Mouse (Mus musculus) heart, postnatal 10 days (tissue): ENCODE measurements around the gene Smarca1. TPM values are rescaled to one million over a fixed set of nuclear protein-coding genes. Genes with fewer than 3 reads are reported as not detected.

Experiments
- DNase-seq, 2 experiments: peaks; one replicate each; pipeline ENCODE4 v3.0.0; 2021
- intact Hi-C: fragments of 180-260 bp; cut with DNase I; formaldehyde crosslinking; loops from one replicate; pipeline ENCODE4 v1.15.1; 2025
- total RNA-seq, 2 experiments: library from RNA; stranded (reverse); gene quantifications; 2 replicates each; pipeline ENCODE4 v1.2.3; 2021

Gene Smarca1
- total RNA-seq = 1 to 10 TPM; 3.7 to 4.5 TPM

DNA sequence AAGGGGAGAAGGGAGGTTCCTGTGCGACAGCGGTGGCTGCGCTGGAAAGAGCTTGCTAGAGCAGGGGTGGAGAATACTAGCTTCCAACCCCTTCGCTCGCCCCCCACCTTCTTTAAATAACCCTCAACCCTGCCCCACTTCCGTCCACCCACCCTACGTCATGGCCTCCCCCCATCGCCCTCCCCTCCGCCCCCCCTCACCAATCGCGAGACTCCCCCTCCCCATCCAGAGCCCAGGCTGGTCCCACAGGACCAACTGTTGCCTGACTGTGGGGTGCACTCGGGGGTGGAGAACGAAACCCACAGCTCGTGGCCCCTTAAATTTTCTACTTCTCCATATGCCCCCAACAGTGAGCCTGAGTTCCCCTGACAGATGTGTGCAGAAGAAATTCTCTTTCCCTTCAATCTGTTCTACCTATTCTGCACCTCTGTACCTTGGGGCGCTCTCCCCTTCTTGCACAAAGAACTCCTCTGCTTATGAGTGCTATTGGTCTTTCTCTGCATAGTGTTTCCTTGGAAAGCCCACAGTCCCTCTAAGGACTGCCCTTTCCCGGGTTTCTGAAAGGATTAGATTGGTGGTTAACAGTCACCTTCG lies at the start of gene Smarca1:
Gene Smarca1 (minus strand): TSS at position 544 of the 594 bp plus-strand sequence.
- DNase-seq = no peak
- intact Hi-C loops = no loop called here

DNA sequence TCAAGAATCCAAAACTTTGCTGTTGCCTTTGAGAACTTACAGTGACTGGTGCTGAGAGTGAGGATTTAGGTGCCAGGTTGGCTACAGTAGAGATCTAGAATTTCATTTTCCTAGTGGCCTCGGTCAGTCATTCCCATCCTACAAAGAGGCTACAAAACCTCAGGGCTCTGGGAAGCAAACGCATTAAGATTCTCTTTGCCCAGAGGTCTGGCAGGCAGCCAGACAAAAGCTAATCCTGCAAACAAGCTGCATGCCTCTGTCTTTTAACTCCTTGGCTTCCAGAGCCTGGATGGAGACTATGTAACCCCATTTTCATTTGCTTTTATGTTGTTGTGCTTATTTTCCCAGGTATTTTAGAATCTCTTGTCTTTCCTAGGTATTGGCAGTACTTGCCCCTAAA lies 45.0 kb upstream of the Smarca1 start:
- DNase-seq = peak; percentile 22 to 46
- intact Hi-C loops = no loop called here

DNA sequence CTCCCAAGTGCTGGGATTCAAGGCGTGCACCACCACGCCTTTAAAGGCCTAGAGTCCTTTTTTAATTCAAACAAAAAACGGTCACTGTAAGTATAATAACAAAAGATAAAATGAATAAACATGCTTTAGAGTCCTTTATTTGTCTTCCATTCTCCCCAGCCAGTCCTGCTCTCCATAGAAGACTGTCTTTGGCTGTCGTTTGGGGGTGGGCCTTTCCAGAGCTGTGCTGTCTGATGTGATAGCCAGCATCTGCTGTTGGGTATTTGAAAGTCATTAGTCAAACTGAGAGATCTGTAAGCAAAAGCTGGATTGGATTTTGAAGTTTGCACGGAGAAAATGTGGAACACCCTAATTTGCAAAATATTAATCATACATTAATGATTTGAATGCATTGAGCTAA lies 44.1 kb upstream of the Smarca1 start:
- no peak for DNase-seq
- intact Hi-C loops = no loop called here

DNA sequence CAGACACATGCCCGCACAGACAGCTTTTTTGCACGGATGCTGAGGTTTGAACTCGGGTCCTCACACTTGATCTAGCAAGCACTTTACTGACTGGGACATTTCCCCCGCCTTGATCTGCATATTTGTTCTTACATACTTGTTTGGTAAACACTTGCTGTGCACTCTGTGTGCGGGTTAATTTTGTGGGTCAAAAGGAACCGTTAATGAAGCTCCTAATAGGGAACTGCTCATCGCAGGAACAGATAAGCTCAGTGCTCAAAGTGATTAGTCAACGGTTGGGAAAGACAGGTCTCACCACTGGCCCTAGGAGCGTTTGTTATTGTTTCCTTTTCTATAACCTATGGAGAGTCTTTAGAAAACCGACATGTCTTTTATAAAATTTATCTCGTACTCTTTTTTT lies 41.6 kb upstream of the Smarca1 start:
- DNase-seq = no peak
- intact Hi-C loops = no loop called here

DNA sequence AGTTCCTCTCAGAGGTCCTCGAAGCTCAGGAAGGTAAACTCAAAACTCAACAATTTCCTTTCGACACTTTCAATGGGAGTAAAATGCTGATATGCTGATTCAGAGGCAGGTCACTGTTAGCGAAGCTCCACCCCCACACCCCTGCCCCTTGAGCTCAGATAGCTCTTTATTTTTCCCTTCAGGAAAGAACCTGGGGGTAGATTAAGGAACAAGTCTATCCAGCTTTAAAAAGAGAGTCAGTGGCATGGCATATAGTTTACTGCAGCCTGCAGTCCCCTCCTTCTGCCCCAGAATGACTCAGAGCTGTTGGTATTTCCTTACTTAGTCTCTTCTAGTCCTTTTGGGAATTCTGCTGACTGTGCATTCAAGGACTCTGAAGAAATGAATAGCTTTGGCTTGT lies 37.7 kb upstream of the Smarca1 start:
- no peak for DNase-seq
- intact Hi-C loops = no loop called here

DNA sequence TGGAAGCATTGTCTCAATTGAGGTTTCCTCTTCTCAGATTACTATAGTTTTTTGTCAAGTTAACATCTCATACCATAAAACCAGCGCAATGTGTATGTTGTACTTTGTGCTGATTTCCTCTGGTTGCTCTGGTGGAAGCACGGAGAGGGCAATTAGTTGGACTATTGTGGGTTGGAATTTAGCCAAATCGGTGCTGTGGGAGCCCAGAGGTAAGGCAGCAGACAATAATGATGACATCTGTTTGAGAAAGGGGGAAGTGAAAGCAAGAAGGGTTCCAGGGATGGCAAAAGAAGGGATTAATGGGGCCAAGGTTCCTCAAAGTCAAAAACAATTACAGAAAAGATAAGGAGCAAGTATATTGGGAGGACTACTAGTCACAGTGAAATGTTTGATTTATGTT lies 35.2 kb upstream of the Smarca1 start:
- intact Hi-C loops = no loop called here
- no peak for DNase-seq

DNA sequence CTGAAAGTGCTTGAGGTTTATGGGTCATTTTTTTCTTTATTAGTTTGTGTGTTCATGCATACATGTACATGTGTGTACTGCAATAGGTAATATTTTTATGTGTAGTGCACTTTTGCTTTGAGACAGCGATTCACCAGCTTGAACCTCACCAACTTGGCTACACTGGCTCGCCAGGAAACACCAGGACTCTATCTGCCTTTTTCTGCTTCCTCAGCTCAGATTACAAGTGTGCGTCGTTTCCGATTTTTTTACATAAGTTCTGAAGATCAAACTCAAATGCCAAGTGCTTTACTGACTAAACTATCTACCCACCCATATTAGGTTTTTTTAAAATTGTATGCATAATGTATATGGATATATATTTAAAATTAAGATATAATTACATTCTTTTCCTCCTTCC lies 27.8 kb upstream of the Smarca1 start:
- intact Hi-C loops = no loop called here

DNA sequence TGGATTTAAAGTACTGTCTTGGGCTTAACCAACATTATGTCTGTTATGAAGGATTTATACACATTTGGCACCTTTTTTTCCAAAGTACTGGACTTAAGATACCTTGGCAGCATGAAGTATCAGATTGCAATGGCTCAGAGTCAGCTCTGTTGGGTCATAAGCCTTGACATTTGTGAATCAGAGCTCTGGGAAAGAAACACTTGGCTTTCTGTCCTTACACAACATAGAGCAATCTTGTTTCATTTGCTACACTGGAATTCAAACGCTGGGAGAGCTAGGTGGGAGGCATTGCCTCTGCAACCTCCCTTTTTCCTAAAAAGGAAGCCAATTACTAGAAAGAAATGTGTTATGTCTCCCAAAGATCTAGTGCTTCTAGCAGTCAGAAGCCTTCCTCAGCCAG lies 24.1 kb upstream of the Smarca1 start:
- DNase-seq = no peak
- intact Hi-C loops = no loop called here

More for the DNA sequence above, 27.8 kb upstream of the Smarca1 start:
- no peak for DNase-seq

DNA sequence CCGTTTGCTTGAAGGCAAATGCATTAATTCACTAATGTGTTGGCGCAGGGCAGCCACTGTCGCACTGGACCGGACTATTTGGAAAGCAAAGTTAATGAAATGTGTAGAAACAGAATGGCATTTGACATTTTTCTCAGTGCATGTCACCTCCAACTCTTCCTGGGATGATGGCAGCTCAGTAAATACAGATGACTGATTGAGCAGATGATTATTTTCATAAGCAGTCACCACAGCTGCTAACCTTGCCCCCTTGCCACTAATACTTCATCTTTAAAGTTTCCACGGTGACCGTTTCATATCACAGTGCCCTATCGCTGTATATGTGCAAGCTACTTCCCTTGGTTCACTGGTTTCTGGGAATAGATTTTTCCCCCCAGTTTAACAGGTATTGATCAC lies 20.8 kb upstream of the Smarca1 start:
- intact Hi-C loops = no loop called here
- DNase-seq = no peak

DNA sequence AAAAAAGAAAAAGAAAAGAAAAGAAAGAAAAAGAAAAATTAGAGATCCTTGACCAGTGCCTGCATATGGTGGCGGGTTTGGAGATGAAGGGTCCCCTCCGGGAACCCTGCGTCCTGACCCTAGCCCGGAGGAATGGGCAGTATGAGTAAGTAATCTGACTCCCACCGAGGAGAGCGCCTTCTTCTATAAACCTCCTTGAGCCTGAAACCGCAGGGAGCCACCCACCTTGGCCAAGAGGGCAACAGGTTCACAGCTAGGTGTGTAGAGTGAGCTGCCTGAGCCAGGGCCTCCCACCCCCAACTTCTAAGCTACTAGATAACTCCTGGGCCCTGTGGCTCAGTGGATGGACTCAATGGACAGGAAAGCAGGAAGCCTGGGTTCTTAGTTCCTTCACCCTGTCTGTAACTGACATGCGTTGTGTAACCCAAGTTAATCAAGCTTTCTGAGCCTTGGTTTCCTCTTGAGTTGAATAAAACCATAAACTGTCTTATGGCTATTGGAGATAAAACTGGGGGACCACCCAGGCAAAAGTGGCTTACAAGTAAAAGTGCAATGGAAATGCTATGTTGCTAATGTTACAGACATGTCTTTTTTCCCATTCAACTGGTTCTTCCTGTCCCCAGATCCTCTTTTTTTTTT lies 20.2 kb upstream of the Smarca1 start:
- intact Hi-C loops = no loop called here
- DNase-seq = peak; percentile 9 to 10

DNA sequence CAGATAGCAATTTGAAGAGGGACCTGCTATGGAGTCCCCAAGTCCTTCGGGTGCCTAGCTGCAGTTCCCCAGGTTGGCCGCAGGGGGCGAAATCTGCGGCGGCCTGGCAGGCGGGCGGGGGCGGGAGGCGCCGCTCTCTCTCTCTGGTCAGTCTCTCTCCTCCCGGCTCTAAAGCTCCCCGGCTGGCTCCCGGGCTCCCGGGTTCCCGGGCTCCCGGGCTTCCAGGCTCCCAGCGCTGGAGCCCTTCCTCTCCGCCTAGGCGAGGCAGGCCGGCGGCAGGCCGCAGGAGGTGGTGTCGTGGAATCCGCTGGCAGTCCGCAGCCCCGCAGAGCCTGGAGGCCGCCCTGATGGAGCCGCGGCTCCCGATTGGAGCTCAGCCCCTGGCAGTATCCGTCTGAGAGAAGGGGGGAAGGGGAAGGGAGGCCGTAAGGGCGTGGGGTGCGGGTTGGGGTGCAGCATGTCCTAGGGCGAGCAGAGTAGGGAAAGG lies 19.6 kb upstream of the Smarca1 start, which contains the start of gene Ocrl:
Gene Ocrl (plus strand): TSS at position 82 of the 487 bp plus-strand sequence.
- peak; percentile 75 for DNase-seq
- intact Hi-C loops = no loop called here

DNA sequence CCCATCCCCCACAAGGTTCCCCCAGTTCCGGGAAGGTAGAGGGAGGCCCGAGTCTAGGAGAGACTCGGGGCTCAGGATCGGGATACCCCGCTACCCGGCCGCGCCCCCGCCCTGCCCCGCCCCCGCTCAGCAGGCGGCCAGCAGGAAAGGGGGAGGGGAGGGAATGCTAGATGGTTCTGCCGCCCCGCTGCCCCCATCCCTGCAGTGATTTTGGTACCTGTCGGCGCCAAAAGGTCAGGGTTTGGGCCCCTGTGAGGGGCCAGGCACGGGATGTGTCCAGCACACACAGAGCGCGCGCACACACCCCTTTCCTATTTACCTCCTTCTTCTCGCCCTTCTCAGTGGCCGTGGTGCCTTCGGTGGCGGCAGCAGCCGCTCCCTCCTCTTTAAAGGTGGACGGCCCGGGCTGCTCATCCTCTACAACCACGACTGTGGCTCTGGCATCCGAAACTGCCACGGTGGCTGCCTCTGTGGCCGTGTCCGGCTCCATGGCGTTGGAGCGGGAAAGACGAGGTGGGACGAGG lies 805 bp downstream of the Smarca1 start:
- intact Hi-C loops = no loop called here
- peak; percentile 8 to 16 for DNase-seq

DNA sequence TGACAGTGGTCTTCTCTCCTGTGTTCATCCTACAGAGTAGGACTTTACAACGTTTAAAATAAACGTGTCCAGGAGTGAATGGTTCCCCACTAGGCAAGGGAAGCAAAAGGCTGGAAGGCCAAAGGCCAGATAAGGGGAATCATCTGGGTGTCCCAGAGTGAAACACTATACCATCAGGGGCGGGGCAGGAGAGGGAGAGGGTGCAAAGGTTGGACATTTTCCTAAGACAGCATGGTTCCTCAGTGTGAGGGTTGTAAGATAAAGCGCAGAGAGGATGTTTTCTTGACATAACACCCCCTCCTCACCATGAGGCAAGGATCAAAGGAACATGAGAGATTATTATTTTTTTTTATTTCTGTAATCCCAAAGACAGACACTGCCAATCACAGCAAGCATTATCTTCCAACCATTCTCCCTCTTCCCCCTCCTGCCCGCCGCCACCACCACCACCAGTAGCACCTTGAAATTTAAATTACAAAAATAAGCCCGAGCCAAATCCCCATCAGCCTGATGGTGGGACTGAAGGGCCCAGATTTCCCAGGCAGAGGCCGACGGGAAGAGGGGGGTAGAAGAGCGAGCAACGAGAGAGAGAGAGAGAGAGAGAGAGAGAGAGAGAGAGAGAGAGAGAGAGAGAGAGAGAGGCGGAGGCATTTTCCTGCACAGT lies 1.4 kb downstream of the Smarca1 start:
- intact Hi-C loops = no loop called here
- no peak for DNase-seq

DNA sequence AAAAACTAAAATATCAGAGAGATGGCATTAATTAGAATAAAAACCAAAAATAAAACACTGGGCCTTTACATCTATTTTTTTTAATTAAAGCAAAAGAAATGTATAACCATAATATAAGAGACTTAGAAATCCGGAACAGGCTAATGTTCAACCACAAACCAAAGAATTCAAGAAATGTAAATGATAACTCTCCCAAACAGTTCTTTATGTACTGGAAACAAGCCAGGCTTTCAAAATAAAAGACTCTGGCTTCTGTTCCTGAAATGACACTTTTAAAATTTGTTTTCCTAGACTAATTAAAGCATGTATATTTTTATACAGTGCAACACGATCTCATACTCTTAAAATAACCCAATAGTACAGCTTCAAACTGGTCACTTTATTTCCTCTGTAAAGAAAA lies 5.4 kb downstream of the Smarca1 start:
- intact Hi-C loops = no loop called here
- no peak for DNase-seq

DNA sequence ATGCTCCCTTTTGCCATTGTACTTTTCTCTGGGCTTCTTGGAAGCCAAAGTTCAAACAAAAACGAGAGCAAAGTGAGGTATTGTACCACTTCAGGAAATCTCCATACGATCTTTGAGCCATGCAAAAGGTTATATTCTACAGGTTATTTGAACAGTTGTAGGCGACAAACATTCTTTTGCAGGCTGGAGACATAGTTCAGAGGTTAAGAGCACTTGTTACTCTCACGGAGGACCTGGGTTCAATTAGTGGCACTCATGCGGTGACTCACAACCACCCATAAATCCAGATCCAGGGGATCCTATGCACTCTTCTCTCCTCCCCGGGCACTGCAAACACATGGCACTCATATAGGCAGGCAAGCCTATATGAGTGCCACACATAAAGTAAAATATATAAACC lies 10.0 kb downstream of the Smarca1 start:
- intact Hi-C loops = no loop called here
- DNase-seq = no peak

DNA sequence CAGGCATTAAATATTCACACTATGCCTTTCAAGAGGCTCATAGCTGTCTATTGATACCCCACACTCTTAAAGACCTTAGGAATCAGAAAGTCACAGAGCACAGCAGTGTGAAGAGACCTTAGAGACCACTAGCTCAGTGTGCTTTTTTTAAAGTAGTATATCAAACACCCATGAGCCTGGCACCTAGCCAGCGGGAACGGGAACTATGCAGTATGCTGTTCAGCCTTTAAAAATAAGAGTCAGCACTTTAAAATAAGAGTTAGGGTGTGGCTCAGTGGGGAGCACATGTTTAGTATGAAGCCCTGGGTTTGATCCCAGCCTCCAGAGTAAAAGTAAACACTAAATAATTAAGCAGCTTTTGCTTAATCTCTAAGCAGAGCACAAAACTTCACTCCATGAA lies 12.7 kb downstream of the Smarca1 start:
- intact Hi-C loops = no loop called here
- DNase-seq = peak; percentile 29 to 40

DNA sequence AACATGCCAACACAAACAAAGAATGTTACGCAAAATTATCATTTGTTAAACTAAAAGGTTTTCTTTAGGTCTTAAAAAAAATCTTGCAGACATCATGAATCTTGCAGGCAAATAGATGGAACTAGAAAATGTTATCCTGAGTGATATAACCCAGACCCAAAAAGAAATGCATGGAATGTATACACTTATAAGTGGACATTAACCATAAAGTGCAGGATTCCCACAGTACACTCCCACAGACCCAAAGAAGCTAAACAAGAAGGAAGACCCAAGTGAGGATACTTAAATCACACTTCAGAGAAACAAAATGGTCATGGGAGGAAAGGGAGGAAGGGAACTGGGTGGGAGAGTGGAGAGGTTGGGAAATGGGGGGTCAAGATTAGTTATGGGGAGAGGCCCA lies 34.2 kb downstream of the Smarca1 start:
- intact Hi-C loops = no loop called here
- DNase-seq = no peak

DNA sequence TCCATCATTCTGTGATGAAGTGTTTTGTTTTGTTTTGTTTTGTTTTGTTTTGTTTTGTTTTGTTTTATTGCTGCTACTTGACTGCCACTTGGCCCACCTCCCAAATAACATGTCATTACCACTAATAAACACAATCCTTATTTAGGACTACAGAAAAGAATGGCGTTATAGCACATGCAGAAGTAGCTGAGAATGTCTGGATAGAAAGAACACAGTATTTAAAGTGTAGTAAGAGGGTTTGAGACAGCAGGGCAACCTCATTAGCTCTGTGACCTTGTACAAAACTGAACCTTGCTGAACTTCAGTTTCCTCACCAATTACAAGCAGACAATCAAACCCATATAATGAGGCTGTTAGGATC lies 57.0 kb downstream of the Smarca1 start:
- DNase-seq = no peak
- intact Hi-C loops = no loop called here

DNA sequence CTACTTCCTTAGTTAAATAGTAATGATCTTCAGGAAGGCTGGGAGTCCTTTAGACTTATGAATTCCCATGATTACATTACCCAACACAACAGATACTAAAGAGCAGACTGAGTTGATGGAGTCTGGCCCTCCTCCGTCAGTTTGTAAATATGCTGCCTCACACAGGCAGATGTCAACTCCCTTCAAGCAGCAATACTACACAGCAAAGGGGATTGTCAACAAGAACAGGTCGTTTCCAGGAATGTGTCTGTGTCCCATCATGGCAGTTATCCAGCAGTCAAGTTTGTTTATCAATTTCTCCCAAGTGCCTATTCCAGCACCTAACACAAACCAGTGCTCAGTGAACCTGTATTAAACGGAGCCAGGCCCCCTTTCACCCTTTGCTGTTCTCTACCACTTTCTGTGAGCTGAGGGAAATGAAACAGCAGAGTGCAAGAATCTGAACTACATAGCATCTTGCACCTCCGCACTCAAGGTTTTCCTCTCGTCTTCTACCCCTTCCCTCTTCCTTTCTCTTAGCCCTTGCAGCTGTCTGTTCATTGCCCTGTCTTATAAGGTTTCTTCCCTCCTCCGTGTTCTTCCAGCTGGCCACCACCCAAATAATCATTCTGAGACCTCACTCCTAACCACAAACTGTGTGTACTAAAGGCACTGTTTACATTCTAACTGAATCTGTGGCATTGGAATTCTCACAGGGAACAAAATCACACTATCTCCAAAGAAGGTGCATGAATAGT lies 57.5 kb downstream of the Smarca1 start:
- peak in 1 of 2 experiments; percentile 1 for DNase-seq
- intact Hi-C loops = no loop called here

DNA sequence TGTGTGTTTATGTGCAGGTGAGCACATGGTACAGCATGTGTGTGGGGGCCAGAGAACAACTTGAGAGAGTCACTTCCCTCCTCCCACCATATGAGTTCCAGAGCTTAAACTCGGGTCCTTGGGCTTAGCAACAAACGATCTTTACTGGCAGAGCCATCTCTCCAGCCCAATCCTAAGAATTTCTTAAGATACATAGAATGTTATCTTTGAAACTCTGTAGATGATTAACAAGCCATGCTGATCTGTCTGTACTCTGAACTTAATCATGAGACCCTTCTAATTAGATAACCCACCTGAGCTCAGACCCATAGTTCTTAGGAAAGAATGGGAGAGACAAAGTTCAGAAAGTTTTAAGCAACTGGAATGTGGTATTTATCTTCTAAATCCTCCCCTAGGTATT lies 59.3 kb downstream of the Smarca1 start:
- intact Hi-C loops = no loop called here
- no peak for DNase-seq

DNA sequence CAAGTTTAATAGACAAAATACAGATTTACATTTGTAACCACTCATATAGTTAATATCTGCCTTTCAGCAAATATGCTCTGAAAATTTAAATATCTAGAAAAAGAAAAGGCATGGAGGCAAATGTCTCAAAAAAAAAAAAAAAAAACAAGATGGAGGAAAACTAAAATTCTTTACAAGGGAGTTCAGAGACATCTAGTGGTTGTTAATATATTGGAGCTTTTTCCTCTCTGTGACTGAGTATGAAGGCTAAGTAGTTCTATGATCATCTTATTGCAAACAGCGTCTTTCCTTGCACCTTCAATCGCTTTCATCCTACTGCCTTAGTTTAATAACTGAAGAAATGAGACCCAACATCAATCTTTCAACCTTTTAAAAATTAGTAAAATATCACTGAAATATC lies 72.2 kb downstream of the Smarca1 start:
- no peak for DNase-seq
- intact Hi-C loops = loop anchor here (2.0 kb wide), 1 partner anchor 120 kb away; no protein-coding TSS in a partner anchor
